Mouse (Mus musculus) adipose tissue, adult 10 weeks (tissue): ENCODE results near the gene Akr1a1. TPM values are rescaled to one million over a fixed set of nuclear protein-coding genes. Genes with fewer than 3 reads are reported as not detected.

Experiments used
- polyA plus RNA-seq: library from polyadenylated mRNA; stranded (reverse); fragments of 350-450 nt; fragmentation: Illumina TruSeq; extraction: RNeasy Lipid Tissue Mini Kit (QIAGEN cat#74804); gene quantifications from one replicate; pipeline ENCODE4 v1.2.3, GENCODE M21; 2014; ENCODE audit warnings: low read depth, low replicate concordance

Akr1a1 gene
- 798 TPM for polyA plus RNA-seq

DNA sequence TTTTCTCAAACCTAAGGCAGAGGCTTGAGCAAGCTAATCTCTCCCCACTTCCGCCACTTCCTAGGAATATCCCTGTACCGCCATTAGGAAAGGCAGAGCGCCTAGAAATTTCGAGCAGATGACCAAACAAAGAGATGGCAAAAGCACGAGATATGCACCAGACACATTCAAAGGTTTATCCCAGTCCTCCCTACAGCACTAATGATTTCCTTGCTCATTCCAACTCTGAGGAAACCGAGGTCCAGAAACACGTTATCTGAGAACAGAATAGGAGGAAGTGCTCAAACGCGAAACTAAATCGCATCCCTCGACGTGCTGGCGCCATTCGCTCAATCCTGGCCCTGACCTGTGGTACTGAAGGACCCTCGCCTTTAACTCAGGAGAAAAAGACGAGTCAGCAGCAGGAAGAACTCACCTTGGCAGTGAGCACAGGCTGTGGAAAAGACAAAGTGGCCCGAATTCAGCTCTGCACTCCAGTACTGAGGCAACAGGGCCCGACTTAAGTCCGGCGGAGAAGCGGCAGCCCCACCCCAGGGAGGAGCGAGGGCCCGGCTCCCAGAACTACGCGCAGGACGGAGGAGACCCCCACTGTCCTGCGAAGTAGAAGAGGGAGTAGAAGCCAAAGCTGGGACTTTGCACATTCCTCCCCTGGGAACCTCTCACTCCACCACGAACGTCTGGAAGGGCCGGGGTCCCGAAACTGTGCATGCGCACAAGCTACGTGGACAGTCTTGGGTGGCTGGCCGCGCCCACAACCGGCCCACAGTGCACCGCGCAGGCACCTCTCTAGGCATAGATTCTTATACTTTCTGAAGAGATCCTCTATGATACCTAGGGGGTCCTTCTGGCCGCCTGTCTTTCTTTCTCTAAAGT, at the start of gene Akr1a1:
TSS of gene Akr1a1 (minus strand) at position 757 of the 873 bp plus-strand sequence.

DNA sequence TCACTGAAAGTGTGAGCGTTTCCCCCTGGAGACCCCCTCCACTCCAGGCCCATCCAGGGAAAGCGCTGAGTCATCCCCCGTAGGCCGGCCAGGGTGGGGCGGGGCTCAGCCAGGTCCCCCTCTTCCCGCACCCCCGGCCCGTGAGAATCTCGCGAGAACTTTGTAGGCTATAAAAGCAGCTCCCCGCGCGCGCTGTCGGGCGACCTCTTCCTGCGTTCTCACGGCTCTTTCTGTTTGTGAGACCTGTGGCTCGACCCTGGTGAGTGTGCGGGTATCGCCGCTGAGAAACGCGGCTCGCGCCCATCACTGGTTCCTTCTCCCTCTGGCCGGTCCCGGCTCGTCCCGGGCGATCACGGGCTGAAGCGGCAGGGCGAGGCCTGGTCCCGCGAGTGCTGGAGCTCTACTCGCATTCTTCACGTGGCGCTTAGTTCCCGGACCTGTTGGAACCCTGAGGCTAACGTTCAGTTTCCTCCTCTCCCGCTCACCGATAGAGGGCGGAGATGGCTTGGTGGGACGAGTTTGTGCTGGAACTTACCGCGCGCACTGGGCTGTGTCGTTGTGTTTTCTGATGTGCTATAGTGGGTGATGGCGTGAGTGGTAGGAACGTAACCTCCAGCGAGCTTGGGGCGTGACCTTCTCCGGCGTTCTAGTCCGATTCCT, 34.1 kb upstream of the Akr1a1 start, which contains the start of gene Prdx1:
TSS of gene Prdx1 (plus strand) at position 143 of the 660 bp plus-strand sequence.

DNA sequence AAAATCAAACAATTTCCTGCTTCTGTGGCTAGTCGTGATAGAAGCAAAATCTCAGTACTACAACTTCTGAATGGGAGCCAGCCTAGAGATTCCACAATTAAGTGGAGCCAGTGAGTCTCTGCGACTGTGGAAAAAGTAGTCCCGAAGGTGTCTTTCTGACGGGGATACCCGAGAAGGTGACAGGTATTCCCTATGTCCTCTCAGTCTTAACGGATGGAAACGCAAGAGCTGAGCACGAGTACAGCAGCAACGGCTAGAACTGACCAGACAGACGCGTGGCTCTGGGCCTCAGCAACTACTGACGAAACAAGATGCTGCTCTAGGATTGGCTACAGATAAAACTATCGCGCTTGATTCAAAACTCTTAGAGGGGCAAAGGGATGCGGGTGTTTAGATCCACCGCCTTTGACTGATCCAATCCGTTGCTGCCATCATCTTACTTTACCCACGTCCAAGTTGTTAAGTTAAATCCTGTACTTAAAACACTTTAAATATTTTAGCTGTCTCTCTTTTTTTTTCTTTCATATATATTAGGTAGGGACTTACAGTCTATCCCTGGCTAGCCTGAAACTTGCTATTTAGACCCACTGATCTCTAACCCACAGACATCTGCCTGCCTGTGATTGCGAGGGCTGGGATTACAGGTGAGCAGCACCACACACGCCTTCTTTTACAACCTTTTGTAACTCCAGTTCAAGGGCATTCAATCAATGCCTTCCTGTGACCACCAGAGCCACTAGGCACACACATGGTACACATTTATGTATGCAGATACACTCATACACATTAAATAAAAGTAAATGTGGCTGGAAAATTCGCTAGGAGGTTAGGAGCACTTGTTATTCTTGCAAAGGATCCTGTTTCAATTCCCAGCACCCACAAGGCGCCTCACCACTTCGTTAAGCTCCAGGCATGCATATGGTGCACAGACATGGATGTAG, 23.5 kb downstream of the Akr1a1 start, which contains the start of gene Nasp:
TSS of gene Nasp (minus strand) at position 220 of the 941 bp plus-strand sequence.

DNA sequence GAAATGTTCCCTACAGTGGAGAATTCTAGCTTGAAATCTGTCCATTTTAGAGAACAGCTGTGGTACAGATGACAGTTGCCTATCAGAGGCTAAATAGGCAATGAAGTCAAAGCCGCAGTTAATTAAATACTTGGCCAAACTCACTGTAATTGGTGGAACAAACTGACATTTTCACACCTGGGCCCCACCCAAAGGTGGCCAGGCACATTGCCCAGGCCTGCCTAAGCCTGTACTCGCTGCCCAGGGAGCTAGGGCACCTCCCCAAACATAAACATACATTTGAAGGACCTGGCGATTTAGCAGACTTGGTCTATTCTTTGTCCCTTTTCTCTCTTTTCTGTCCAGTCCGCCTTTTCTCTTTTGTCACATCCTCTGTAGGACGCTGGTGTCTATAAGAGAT, 55.1 kb downstream of the Akr1a1 start, which contains the start of gene Ccdc17:
TSS of gene Ccdc17 (plus strand) at position 276 of the 400 bp plus-strand sequence.

Other genes with a start within 250 kb of the Akr1a1 start
- gene Mast2, start 187.5 kb downstream of the Akr1a1 start, polyA plus RNA-seq = 24.1 TPM
- gene Ipp, start 144.1 kb downstream of the Akr1a1 start, polyA plus RNA-seq = 10.2 TPM
- gene Tmem69, start 95.7 kb downstream of the Akr1a1 start, polyA plus RNA-seq = 16.5 TPM
- 49.9 TPM for gene Gpbp1l1, start 94.0 kb downstream of the Akr1a1 start, polyA plus RNA-seq
- gene Ccdc17, start 55.0 kb downstream of the Akr1a1 start, polyA plus RNA-seq = 15.1 TPM
- gene Nasp, start 23.7 kb downstream of the Akr1a1 start, polyA plus RNA-seq = 36.5 TPM
- gene Prdx1, start 33.9 kb upstream of the Akr1a1 start, polyA plus RNA-seq = 770 TPM
- gene Mmachc, start 56.7 kb upstream of the Akr1a1 start, polyA plus RNA-seq = 22.1 TPM
- 15.4 TPM for gene Ccdc163, start 56.8 kb upstream of the Akr1a1 start, polyA plus RNA-seq
- gene Tesk2, start 69.3 kb upstream of the Akr1a1 start, polyA plus RNA-seq = 12.5 TPM
- 45.2 TPM for gene Toe1, start 156.0 kb upstream of the Akr1a1 start, polyA plus RNA-seq
- gene Mutyh, start 156.0 kb upstream of the Akr1a1 start, polyA plus RNA-seq = 6.7 TPM
- 47.0 TPM for gene Hpdl, start 170.0 kb upstream of the Akr1a1 start, polyA plus RNA-seq
- gene Zswim5, start 225.7 kb upstream of the Akr1a1 start, polyA plus RNA-seq = 3.0 TPM